Mouse (Mus musculus) splenic B cell, adult 2 months (primary cell): ENCODE data around the gene Gm14862.
"Not testable (repeated sequence)": the region's sequence is repeated elsewhere in the genome, so short reads cannot be mapped to it uniquely, and the experiment has no call there.

Experiments used
- DNase-seq: peaks from one replicate; pipeline ENCODE4 v3.0.0-alpha.2; 2011; ENCODE audit warnings: low read depth, low spot score
- H3K27me3 ChIP-seq: 2 replicates; pipeline ENCODE4 v1.6.1; 2012; ENCODE audit warnings: mild to moderate bottlenecking, low read length, moderate library complexity, mixed read lengths; ENCODE audit not compliant: control insufficient read depth, poor library complexity, insufficient read depth, severe bottlenecking
- H3K36me3 ChIP-seq: 2 replicates; pipeline ENCODE4 v1.6.1; 2012; ENCODE audit warnings: mild to moderate bottlenecking, low read length, moderate library complexity, mixed read lengths; ENCODE audit not compliant: control insufficient read depth, poor library complexity, insufficient read depth, severe bottlenecking

The Gm14862 gene

GRCm38 (mm10) chrX:9256766-9257165 is at the start of gene Gm14862:
Gm14862 (minus strand) TSS chrX:9256899.
- DNase-seq, result no peak
- H3K36me3 ChIP-seq, result no peaks in the 10 kb centered on the region

DNA sequence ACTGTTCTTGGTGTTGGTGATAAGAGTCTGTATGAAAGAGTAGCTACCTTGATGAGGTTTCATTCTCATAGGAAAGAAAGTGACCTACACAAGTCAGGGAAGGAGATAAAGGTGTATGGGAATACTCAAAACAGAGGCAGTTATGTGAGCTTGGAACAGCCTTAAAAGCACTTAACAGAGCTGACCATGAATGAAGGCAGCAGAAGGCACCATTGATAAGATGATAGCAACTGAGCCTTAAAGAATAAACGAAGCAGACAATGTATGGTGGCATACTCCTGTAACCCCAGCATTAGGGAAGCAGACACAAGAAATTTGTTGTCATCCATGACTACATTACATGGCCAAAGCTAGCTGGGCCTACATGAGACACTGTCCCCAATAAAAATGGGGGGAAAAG is 46.8 kb upstream of the Gm14862 start:
- DNase-seq, result no peak
- no peaks in the 10 kb centered on the region for H3K36me3 ChIP-seq
- H3K27me3 ChIP-seq, result no peaks in the 10 kb centered on the region

More at GRCm38 (mm10) chrX:9256766-9257165, at the start of gene Gm14862:
- no peaks in the 10 kb centered on the region for H3K27me3 ChIP-seq

DNA sequence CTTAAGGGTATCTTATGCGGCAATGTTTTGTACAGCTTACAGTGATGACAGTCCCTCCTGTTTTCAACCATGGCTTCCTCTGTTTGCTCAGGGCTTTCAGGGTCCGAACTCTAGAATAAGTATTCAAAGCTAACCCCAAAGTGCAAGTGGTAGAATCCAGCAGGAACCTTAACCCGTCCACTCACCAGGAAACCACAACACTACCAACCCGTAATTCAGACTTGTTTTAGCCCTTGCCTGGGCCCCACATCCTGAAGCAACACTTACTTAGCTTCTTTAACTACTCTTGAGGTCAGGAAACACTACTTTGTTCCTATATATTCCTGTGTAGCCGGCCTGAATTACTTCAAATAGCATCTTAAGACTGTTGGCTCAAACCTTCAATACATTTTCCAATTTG is 46.1 kb upstream of the Gm14862 start:
- DNase-seq, result no peak
- H3K27me3 ChIP-seq, result no peaks in the 10 kb centered on the region
- H3K36me3 ChIP-seq, result no peaks in the 10 kb centered on the region

GRCm38 (mm10) chrX:9298413-9298864 is 41.7 kb upstream of the Gm14862 start:
- DNase-seq, result peak; percentile 3
- H3K36me3 ChIP-seq, result no peaks in the 10 kb centered on the region
- H3K27me3 ChIP-seq, result no peaks in the 10 kb centered on the region

- not testable (repeated sequence) for H3K27me3 ChIP-seq, H3K36me3 ChIP-seq, DNase-seq
Measured at GRCm38 (mm10) chrX:9293140-9293829, 36.6 kb upstream of the Gm14862 start.

- not testable (repeated sequence) for H3K27me3 ChIP-seq, H3K36me3 ChIP-seq, DNase-seq
Measured at GRCm38 (mm10) chrX:9283464-9283863, 26.8 kb upstream of the Gm14862 start, which contains the start of gene H2al1m. H2al1m (plus strand) TSS chrX:9283764.

DNA sequence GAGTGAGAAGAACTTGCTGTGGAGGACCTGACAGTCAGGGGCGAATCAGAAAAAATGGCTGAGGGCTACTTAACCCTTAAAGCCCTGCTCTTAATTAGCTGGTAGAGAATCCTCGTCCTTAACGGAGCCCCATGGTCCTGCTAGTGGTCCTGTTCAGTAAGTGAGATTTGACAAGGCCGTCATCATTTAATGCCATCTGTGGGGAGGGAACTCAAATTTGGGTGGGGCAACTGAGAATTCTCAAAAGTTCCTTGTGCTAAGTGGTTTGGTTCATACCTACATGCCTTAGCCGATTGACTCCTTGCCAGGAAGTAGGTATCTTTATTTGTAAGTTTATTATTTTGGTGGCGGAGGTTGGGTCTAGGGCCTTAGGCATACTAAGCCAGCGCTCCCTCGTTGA is 17.6 kb upstream of the Gm14862 start:
- H3K27me3 ChIP-seq, result no peaks in the 10 kb centered on the region
- DNase-seq, result no peak
- H3K36me3 ChIP-seq, result no peaks in the 10 kb centered on the region

DNA sequence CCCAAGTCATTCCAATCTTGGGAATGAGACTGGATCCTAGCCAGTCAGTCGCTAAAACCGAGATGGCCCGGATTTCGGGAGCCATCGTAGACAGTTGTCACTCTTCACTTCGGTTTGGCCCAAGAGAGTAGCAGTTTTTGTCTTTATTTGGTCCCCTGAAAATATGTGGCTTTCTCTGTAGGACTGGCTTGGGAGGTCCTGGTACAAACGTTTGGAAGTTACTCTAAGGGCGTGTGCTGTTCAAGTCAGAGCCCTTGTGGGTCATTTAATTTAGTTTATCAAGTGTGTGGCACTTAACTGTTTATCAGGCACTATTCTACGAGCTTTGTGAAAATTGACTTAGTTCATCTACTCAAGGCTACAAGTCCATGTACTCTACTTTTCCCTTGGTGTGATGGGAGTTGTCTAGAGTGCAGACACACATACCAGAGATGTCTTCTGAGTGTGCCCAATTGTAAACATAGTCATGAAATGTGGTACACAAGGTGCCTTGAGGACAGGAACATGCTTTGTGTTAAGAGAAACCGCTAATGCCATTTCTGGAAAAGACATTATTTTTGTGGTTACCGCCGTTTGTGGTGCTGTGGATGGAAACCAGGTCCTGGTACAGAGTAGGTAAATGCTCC is 16.8 kb upstream of the Gm14862 start:
- DNase-seq, result no peak
- no peaks in the 10 kb centered on the region for H3K27me3 ChIP-seq
- H3K36me3 ChIP-seq, result no peaks in the 10 kb centered on the region

GRCm38 (mm10) chrX:9272460-9273361 is 16.0 kb upstream of the Gm14862 start, which contains the start of gene Xk:
Xk (plus strand) TSS chrX:9272756.
- no peaks in the 10 kb centered on the region for H3K36me3 ChIP-seq
- peak; percentile 71 for DNase-seq
- no peaks in the 10 kb centered on the region for H3K27me3 ChIP-seq

GRCm38 (mm10) chrX:9271947-9272459 is 15.3 kb upstream of the Gm14862 start:
- H3K27me3 ChIP-seq, result no peaks in the 10 kb centered on the region
- peak; percentile 2 for DNase-seq
- no peaks in the 10 kb centered on the region for H3K36me3 ChIP-seq

DNA sequence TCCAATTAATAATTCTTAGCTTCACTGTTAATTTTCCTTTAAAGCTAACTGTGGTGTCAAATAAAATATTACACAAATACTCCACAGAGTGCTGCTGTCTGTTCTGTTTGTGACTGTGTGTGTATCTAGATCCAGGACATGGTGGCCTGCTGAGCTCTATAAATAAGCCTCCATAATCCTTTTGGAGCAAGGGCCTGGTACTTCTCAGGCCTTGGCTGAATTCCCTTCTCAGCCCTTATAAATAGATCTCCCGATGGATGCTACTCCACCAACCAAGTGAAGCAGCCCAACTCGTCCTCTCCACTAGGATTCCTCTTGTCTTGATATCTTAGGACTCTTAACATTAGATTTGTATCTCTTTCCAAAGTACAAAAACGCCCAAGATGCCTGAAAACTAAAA is 14.4 kb upstream of the Gm14862 start:
- no peak for DNase-seq
- no peaks in the 10 kb centered on the region for H3K27me3 ChIP-seq
- no peaks in the 10 kb centered on the region for H3K36me3 ChIP-seq

DNA sequence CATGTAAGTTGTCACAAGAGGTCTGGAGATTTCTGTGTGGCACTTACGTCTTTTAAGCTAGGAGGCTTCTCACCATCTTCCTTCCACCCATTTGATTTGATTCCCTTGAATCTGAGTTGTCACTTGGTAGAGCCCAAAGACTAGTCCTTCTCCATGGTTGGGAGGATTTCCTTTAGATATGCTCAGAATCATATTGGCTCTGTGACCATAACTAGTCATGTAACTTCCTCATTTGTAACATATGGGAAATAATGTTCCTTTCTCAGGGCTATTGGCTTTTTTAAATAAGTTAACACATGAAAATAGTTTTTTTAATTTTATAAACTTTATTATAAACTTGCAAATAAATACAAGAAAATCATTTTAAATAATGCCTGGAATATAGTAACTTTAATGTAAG is 2.6 kb upstream of the Gm14862 start:
- no peaks in the 10 kb centered on the region for H3K36me3 ChIP-seq
- no peak for DNase-seq

DNA sequence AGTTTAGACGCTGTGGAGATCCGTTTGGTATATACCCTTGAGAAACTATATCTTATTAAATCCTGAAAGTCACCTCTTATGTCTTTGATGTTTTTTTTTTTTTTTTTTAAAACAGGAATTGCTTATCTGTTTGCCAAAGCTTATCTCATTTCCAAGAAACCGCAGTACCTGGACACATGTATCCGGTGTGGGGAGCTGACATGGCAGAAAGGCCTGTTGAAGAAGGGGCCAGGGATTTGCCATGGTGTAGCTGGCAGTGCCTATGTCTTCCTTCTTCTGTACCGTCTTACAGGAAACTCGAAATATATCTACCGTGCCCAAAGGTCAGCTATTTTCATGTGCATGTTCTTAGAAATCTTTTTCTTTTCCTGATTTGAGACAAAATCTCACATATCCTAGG is 1.1 kb upstream of the Gm14862 start:
- DNase-seq, result no peak
- Histone ChIP-seq H3K36me3 (no peaks in the 10 kb centered on the region), H3K27me3 (no peaks in the 10 kb centered on the region)

More for the DNA sequence above, 2.6 kb upstream of the Gm14862 start:
- H3K27me3 ChIP-seq, result no peaks in the 10 kb centered on the region

DNA sequence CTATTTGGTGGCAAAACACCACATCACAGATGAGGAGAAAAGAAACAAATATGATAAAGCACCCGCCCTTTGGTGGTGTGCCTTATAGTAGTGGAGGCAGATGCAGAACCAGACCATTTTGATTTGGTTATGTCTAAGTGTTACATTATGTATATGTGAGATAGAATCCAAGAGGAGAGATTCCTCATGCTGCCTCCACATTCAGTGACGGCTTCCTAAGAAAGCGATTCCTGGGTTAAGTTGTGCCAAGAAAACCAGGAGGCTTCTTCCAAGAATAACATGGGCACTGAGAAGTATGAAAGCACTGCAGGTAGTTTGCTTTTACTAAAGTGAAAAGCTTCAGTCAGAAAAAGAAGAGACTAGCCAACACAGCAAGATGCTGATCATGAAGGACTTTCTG is 1.8 kb downstream of the Gm14862 start:
- DNase-seq, result no peak
- H3K27me3 ChIP-seq, result no peaks in the 10 kb centered on the region
- no peaks in the 10 kb centered on the region for H3K36me3 ChIP-seq
